Mouse (Mus musculus): ENCODE measurements around the gene Arhgdia.

GRCm38 (mm10) chr11:120627468-120628300, 46.3 kb upstream of the Arhgdia start:
- TF ChIP-seq POLR2A (IDR thresholded peaks at IDR 0.05; ENCODE audit: insufficient read depth, low read length) (no peak), CTCF (IDR thresholded peaks at IDR 0.05; ENCODE audit: low read depth, low read length) (no peak), EP300 (IDR thresholded peaks at IDR 0.05; ENCODE audit: insufficient read depth, low read depth, low read length) (no peak)
